Mouse (Mus musculus): ENCODE results near the gene Tldc2. TPM values are rescaled to one million over a fixed set of nuclear protein-coding genes. Genes with fewer than 3 reads are reported as not detected.

Tldc2 gene
- polyA plus RNA-seq, 1 experiment from 2014 or later: not detected

DNA sequence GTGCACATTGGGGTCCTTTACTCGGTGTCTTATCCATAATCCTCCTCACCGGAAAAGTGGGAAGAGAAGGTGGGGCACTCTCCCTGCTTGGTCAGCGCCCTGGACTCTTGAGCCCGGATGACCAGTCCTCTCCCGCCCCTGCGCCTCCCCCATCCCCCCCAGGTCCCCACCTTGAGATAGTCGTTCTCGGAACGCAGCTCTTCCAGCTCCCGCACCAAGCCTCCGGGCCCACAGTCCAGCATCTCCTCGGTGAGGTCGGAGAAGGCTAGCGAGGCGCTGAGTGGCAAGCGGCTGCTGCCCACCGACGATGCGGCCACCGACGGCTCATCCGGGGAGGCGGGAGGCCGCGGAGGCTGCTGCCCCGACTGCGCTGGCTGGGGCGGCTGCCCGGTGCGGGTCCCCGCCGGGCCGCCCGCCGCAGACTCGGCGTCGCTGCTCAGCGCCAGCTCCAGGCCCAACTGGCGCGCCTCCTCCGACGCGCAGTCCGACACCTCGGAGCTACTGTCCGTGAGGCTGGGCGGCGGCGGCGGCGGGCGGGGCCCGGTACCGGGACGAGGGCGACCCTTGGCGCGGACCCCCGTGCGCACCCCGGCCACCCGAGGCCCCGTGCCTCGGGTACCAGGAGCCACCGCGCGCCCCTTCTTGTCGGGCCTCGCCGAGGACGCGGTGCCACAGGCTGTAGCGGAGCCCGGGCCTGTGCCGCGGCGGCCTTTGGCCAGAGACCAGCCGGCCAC is 8.6 kb upstream of the Tldc2 start:
- peak; percentile 16 for ATAC-seq (ENCODE audit: insufficient number of reproducible peaks, low FRiP score)
- Histone ChIP-seq H3K9me3 (replicated peaks) (no peaks in the 10 kb centered on the region), H3K4me3 (peak overlapping the region; percentile 76), H3K36me3 (0 out of 2 replicates have a peak, but pooled peaks cover under 1% of the 10 kb centered on the region), H3K27me3 (replicated peaks) (0 out of 2 replicates have a peak, but pooled peaks cover 4% of the 10 kb centered on the region), H3K27ac (ENCODE audit: poor library complexity, severe bottlenecking) (peak overlapping the region; percentile 91), H3K9ac (peak overlapping the region; percentile 95), H3K4me1 (replicated peaks) (peaks cover 56% of the 10 kb centered on the region), H3K4me2 (peak overlapping the region; percentile 92)
- WGBS: under 1% methylated on average over 77 of the region's 79 CpGs

DNA sequence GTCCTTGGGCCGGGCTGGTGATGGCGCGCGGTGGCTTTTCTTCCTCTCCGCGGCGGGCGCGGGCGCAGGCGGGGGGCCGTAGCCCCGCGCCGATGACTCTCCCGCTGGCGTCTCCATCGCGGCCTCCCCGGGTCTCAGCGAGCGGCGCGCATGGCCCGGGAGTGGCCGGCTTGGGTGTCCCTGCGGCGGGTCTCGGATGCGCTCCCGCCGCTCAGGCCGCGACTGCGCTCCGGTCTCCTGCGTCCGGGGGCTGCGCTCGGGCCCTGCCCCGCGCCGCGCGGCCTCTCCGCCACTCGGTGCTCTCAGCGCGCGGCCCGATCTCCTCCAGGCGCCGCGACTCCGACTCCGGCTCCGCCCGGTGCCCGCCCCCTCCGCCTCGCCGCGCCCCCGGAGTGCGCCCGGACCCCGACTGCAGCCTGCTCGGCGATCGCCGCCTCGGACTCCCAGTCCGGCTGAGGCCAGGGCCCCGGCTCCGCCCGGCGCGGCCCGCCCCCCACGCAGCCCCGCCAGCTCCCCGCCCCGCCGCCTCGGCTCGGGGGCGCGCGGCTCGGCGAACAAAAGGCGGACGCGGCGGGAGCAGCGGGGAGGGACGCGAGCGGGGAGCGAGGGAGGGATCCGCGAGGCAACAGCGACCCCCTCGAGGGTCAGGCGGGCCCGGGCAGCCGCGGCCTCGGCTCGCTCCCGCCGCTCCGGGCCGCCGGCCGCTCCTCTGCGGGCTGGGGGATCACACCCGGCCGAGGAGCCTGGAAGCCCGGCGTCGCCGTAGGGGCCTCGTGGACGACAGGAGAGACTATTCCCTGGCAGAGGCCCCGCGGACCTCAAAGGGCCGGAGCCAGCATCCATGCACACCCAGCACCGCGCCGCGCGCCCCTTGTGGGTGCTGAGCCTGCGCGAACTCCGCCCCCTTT is 7.8 kb upstream of the Tldc2 start, which contains the start of gene Soga1:
Gene Soga1 (minus strand): TSS at position 462 of the 908 bp plus-strand sequence.
- no peaks in the 10 kb centered on the region for H3K9me3 ChIP-seq (replicated peaks)
- peak within 1 kb of the TSS; percentile 91 for H3K27ac ChIP-seq (ENCODE audit: poor library complexity, severe bottlenecking)
- peak within 1 kb of the TSS; percentile 95 for H3K9ac ChIP-seq
- WGBS: 1% methylated on average over 112 of the region's 136 CpGs
- peak within 1 kb of the TSS; percentile 76 for H3K4me3 ChIP-seq
- no peaks in the 10 kb centered on the region for H3K36me3 ChIP-seq
- peaks cover 47% of the 10 kb centered on the region for H3K4me1 ChIP-seq (replicated peaks)
- peak within 1 kb of the TSS; percentile 92 for H3K4me2 ChIP-seq
- H3K27me3 ChIP-seq (replicated peaks): 0 out of 2 replicates have a peak, but pooled peaks cover 4% of the 10 kb centered on the region
- ATAC-seq (ENCODE audit: insufficient number of reproducible peaks, low FRiP score): peak; percentile 84

DNA sequence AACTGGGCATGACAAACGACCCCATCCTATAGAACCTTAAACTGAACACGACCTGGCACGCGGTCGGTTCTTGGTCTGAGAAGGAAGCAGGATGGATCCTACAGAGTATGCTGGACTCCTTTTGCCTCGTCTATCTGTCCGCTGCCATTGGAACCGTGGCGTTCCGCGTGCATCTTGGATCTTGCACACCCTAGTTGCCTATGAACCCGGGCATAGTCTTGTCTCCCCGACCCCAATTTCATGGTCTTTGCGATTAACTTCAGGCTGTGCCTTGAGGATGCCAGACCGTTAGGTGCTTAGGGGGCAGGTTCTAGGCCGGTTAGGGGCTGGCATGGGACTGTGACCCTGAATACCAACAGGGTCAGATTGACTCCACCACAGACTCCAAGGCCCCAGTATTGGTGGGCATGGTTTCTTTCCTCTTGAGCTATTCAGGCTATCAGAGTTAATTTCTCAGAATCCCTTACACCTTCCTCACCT is 7.1 kb upstream of the Tldc2 start:
- no peaks in the 10 kb centered on the region for H3K9me3 ChIP-seq (replicated peaks)
- ATAC-seq (ENCODE audit: insufficient number of reproducible peaks, low FRiP score): no peak
- peak overlapping the region; percentile 95 for H3K9ac ChIP-seq
- 13% methylated on average over 16 of the region's 16 CpGs for WGBS
- peak overlapping the region; percentile 92 for H3K4me2 ChIP-seq
- H3K27me3 ChIP-seq (replicated peaks): 0 out of 2 replicates have a peak, but pooled peaks cover 4% of the 10 kb centered on the region
- H3K4me3 ChIP-seq: peak overlapping the region; percentile 76
- H3K36me3 ChIP-seq: no peaks in the 10 kb centered on the region
- H3K27ac ChIP-seq (ENCODE audit: poor library complexity, severe bottlenecking): peak overlapping the region; percentile 91
- peaks cover 41% of the 10 kb centered on the region for H3K4me1 ChIP-seq (replicated peaks)

DNA sequence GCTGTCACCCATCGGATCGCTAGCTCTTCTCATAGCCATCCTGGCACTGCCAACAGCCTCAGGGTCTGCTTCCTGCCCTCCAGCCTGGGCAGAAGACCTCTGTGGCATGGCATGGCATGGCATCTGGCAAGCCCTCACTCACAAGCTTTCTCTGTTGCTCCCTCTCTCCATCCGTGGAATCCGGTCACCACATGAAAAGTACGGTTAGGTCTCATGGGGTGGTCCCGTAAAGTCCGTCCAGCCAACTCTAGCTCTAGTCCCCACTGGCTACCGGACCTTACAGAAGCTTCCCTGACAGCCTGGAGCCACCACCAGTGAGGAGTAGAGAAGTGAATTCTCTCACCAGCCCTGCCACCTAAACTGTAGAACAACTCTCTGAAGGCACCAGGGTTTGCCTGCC is 5.5 kb upstream of the Tldc2 start:
- 88% methylated on average over 8 of the region's 8 CpGs for WGBS
- no peak overlapping the region for H3K4me3 ChIP-seq
- no peak overlapping the region for H3K27ac ChIP-seq (ENCODE audit: poor library complexity, severe bottlenecking)
- H3K4me1 ChIP-seq (replicated peaks): peaks cover 34% of the 10 kb centered on the region
- no peaks in the 10 kb centered on the region for H3K36me3 ChIP-seq
- ATAC-seq (ENCODE audit: insufficient number of reproducible peaks, low FRiP score): no peak
- no peaks in the 10 kb centered on the region for H3K9me3 ChIP-seq (replicated peaks)
- 0 out of 2 replicates have a peak, but pooled peaks cover 4% of the 10 kb centered on the region for H3K27me3 ChIP-seq (replicated peaks)
- no peak overlapping the region for H3K4me2 ChIP-seq
- no peak overlapping the region for H3K9ac ChIP-seq

DNA sequence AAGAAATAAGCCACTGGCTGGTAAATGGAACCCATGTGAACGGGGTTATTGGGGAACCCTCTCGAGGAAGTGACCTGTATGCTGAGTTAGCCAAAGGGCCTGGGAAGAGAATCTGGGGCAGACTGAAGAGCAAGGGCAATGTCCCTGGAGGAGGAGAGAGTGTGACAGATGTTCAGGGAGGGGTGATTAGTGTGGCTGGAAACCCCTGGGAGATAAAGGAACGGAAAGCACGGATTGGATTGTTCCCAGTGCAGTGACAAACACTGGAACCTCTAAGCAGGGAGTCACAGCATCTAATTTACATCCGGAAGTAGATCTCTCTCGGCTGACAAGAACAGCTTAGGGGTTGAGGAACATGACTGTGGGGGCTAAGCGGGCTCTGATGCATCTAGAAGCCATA is 4.9 kb upstream of the Tldc2 start:
- no peak overlapping the region for H3K27ac ChIP-seq (ENCODE audit: poor library complexity, severe bottlenecking)
- WGBS: 22% methylated on average over 7 of the region's 7 CpGs
- H3K9me3 ChIP-seq (replicated peaks): no peaks in the 10 kb centered on the region
- no peak for ATAC-seq (ENCODE audit: insufficient number of reproducible peaks, low FRiP score)
- peaks cover 28% of the 10 kb centered on the region for H3K4me1 ChIP-seq (replicated peaks)
- no peak overlapping the region for H3K9ac ChIP-seq
- peaks cover 7% of the 10 kb centered on the region; the same call in 1 of the 2 replicates for H3K27me3 ChIP-seq (replicated peaks)
- H3K4me2 ChIP-seq: no peak overlapping the region
- no peak overlapping the region for H3K4me3 ChIP-seq
- no peaks in the 10 kb centered on the region for H3K36me3 ChIP-seq

DNA sequence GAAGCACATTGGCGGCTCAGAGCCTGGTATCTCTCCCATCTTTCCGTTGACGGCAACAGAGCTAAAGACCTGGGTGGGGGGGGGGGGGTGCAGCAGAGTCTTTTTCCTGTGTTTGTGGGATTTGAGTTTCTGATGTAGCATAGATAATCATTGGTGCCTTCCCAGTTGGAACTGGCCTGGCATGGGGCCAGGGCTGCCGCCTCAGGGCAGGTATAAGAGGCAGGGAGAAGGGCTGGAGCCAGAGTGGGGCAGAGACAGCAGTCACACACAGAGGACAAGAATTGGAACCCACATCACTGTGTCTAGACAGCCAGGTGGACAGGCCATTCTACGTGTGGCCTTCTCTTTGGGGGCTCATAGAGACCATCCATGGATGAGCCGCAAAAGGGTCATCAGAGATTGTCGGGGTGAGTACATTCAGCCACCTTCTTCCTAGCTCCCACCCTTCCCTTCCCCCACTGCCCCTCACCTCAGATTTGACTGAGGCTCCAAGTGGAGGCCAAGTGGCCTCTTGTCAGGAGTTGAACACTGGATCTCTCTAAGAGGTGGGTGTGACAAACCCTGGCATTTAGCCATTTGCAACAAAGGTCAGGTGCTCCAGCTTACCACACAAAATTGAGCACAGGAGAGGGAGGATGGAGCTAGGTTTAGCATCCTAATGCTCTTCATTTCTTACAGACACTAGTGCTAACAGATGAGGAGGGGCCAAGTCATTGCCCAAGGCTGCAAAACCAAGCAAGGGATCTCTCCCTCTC is 1.8 kb upstream of the Tldc2 start:
- Histone ChIP-seq H3K27me3 (replicated peaks) (peaks cover 8% of the 10 kb centered on the region; the same call in 1 of the 2 replicates), H3K27ac (ENCODE audit: poor library complexity, severe bottlenecking) (no peak overlapping the region), H3K9ac (no peak overlapping the region), H3K4me2 (no peak overlapping the region), H3K4me1 (replicated peaks) (peaks cover 24% of the 10 kb centered on the region), H3K36me3 (no peaks in the 10 kb centered on the region), H3K4me3 (no peak overlapping the region), H3K9me3 (replicated peaks) (no peaks in the 10 kb centered on the region)
- ATAC-seq (ENCODE audit: insufficient number of reproducible peaks, low FRiP score): no peak
- 68% methylated on average over 7 of the region's 7 CpGs for WGBS

DNA sequence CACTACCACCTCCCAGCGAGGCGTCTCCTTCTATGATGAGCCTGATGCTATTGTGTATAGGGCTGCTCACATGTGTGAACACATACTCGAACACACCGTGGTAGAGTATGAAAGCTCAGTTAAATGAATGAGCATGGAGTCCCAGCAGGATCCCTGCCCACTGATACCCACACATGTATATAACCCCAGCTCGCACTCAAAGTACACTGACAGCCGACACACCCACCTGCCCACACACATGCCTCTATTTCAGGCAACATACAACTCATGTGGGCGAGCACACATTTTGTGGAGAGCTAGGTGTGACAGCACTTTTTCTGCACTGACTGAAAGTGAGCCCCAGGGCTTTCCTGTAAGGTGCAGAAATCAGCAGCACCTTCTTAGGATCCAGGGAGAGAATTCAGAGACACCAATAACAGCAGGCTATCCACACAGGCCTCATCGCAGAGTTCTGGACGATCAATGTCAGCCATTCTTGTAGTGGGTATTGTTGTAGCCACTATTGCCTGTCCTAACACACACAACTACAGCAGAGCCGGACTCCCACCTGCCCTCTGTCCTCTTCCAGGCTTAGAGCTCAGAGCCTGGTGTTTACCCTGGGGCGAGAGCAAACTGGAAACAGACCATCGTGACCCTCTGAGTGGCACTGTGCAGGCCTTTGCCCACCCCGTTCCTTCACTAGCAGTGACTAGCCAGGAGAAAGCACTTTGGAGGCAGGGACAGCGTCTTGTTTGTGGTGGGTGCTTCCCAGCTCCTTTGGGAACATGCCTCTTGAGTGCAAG is 872 bp downstream of the Tldc2 start:
- Histone ChIP-seq H3K4me3 (no peak overlapping the region), H3K36me3 (no peaks in the 10 kb centered on the region), H3K27ac (ENCODE audit: poor library complexity, severe bottlenecking) (no peak overlapping the region), H3K9ac (no peak overlapping the region), H3K4me2 (no peak overlapping the region), H3K4me1 (replicated peaks) (peaks cover 36% of the 10 kb centered on the region), H3K27me3 (replicated peaks) (peaks cover 10% of the 10 kb centered on the region; the same call in 1 of the 2 replicates), H3K9me3 (replicated peaks) (no peaks in the 10 kb centered on the region)
- no peak for ATAC-seq (ENCODE audit: insufficient number of reproducible peaks, low FRiP score)
- WGBS: 81% methylated on average over 14 of the region's 14 CpGs

DNA sequence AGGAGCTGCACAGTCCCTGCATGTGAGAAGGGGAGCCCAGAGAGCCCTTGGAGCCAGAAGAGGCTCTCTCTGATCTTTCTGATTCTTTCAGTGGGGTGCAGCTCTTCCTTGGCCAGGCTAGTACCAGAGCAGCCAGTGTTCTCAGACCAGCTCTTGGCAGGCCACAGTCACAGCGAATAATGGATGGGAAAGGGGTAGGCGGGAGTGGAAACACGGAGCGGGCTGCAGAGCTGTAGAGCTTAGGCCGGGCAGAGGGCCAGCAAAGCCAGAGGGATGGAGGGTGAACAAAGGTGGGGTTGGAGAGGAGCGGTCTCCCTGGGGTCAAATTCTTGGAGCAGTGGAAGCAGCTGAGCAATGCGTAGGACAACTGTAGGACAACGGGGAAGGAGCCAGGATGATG is 5.2 kb downstream of the Tldc2 start:
- 0 out of 2 replicates have a peak, but pooled peaks have one; percentile 43 for ATAC-seq (ENCODE audit: insufficient number of reproducible peaks, low FRiP score)
- Histone ChIP-seq H3K4me2 (no peak overlapping the region), H3K36me3 (no peaks in the 10 kb centered on the region), H3K27me3 (replicated peaks) (0 out of 2 replicates have a peak, but pooled peaks cover 7% of the 10 kb centered on the region), H3K9me3 (replicated peaks) (no peaks in the 10 kb centered on the region), H3K9ac (0 out of 2 replicates have a peak overlapping the region, but pooled peaks have one; percentile 9), H3K4me1 (replicated peaks) (peaks cover 31% of the 10 kb centered on the region), H3K4me3 (no peak overlapping the region), H3K27ac (ENCODE audit: poor library complexity, severe bottlenecking) (0 out of 2 replicates have a peak overlapping the region, but pooled peaks have one; percentile 44)
- 37% methylated on average over 8 of the region's 8 CpGs for WGBS

DNA sequence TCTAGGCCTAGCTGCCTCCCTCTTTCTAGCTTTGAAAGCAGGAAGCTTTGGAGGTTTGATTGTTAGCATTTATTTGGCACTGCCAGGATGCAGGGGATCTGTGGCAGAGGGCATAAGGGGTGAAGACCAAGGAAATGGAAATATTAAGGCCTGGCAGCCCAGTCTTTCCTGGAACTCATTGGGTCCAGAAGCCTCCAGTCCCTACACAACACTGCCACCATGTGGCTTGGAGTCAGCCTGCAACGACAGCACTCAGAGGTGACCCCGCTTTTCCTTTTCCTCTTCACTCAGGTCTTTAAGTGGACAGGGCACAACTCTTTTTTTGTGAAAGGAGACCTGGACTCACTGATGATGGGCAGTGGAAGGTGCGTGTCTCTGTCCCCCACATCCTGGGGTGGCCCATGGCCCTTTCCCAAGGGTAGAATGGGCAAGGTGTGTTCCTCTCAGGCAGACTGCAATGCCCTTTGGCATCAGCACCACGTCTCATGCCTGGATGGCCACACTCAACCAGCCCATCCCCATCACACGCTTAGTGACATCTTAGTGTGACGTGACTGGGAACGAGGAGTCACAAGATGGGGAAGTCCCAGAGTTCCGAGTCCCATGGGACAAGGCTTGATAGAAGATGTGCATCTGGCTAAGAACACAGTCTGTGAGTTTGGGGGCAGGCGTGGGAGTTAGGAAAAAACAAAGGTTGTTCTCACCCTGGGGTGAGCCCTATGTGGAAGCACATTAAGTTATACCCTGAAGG is 8.3 kb downstream of the Tldc2 start:
- Histone ChIP-seq H3K36me3 (peaks cover 13% of the 10 kb centered on the region), H3K27me3 (replicated peaks) (0 out of 2 replicates have a peak, but pooled peaks cover 7% of the 10 kb centered on the region), H3K4me3 (no peak overlapping the region), H3K27ac (ENCODE audit: poor library complexity, severe bottlenecking) (no peak overlapping the region), H3K9ac (no peak overlapping the region), H3K4me1 (replicated peaks) (peaks cover 31% of the 10 kb centered on the region), H3K4me2 (no peak overlapping the region), H3K9me3 (replicated peaks) (no peaks in the 10 kb centered on the region)
- ATAC-seq (ENCODE audit: insufficient number of reproducible peaks, low FRiP score): peak; percentile 43; the same call in 1 of the 2 replicates
- WGBS: 59% methylated on average over 9 of the region's 9 CpGs
